Mouse (Mus musculus) frontal cortex, postnatal 10 days (tissue): ENCODE results near the gene Dhx16.
A peak's percentile ranks its signal among the peaks of the same experiment; 100 is the strongest.
"Not testable (repeated sequence)": the region's sequence is repeated elsewhere in the genome, so short reads cannot be mapped to it uniquely, and the experiment has no call there.

Source experiments
- DNase-seq, 2 experiments: peaks; one replicate each; pipeline ENCODE4 v3.0.0; 2022; ENCODE audit warnings: low spot score in 2 of 2, mixed read lengths in 1 of 2

Dhx16 gene

DNA sequence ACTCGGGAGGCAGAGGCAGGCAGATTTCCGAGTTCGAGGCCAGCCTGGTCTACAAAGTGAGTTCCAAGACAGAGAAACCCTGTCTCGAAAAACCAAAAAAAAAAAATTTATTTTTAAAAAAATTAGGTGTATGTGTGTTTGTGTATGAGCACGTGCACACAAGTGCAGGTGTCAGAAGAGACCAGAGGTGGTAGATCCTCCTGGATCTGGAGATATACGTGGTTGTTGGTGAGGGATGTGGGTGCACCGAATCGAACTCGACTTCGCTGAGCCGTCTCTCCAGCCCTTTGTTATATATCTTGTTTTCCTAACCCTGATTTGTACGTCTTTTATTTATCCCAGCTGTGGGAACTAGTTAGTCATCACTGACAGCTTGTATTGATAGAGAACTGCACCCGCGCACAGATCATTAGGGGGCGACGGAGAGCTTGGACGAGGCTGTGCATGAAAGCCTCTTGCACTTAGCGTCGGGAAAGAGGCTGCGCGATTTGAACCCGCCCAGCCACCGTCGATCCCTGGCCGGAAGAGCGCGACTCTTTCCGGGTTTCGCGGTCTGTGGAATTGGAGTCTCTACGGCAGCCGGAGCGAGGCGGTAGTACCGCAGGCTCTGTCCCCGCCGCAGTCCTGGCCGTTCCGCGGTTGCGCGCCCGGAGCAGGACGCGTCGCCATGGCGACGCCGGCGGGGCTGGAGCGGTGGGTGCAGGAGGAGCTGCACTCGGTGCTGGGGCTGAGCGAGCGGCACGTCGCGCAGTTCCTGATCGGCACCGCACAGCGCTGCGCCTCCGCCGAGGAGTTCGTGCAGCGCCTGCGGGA, at the start of gene Dhx16:
Gene Dhx16, plus strand, starts transcription at position 575 of the 813 bp plus-strand sequence.
- DNase-seq = peak; percentile 92 to 95

DNA sequence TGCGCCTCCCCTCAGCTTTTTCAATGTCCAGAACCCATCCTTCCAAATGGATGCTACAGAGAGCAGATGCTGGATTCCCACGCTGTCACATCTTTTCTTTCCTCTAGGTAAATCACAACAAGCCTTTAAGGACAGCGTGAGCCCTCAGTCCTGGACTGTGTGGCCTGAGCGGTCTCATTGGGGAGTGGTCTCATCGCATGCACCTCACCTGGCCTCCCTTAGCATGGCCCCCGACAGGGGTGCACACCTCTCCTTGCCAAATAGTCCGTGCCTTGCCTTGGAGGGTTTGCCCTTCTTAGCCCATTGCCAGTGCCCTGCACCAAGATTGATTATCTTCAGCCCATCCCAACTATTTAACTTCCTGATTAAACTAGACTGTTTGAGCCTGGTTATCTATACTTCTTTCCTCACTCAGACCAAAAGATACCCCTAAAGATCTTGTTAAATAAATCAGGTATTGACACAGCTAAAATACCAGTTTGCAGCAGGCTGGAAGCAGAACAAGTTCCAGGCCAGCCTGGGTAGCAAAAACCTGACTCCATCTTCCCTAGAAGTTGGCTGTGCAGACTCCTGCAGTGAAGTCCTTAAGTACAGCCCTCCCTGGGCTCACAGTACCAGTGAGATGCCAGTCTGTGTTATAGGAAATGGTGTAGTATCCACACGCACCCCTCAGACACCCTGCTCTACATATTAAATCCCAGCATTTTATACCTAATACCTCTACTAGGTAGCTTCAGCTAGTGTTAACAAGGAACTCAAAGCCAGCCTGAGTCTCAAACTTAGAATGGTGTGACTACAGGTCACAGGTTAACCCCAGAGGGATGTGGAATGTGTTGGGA, 47.0 kb upstream of the Dhx16 start:
- no peak for DNase-seq

DNA sequence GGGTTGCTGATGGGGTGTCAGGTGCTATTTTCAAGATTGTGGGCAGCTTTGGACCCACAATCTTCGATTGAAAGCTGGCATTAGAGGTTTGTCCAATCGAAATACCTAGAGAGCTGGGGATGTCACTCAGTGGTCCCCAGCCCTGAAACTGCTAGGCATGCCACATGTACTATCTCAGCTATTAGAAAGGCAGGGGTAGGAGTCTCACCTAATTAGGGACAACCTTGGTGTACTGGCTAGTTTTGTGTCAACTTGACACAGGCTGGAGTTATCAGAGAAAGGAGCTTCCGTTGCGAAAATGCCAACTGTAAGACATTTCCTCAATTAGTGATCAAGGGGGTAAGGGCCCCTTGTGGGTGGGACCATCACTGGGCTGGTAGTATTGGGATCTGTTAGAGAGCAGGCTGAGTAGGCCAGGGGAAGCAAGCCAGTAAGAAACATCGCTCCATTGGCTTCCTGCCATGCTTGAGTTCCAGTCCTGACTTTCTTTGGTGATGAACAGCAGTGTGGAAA, 46.3 kb upstream of the Dhx16 start:
- DNase-seq = no peak

DNA sequence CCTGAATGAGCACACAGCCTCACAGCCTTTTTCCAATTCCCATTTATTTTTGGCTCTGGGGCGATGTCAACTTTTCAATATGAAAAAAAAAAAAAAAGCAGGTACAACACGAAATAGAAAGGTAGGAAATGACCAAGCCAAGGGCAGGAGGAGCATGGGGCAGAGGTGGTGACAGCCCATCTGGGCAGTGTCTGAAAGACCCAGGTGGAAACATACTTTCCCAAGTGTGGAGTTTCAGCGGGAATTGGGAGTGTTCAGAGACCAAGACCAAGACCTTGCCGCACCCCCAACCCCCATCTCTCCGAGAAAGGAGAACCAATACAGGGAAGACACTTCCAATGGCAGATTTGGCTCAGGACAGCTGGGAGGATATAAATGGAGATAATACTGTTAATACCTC, 45.7 kb upstream of the Dhx16 start:
- DNase-seq = no peak

DNA sequence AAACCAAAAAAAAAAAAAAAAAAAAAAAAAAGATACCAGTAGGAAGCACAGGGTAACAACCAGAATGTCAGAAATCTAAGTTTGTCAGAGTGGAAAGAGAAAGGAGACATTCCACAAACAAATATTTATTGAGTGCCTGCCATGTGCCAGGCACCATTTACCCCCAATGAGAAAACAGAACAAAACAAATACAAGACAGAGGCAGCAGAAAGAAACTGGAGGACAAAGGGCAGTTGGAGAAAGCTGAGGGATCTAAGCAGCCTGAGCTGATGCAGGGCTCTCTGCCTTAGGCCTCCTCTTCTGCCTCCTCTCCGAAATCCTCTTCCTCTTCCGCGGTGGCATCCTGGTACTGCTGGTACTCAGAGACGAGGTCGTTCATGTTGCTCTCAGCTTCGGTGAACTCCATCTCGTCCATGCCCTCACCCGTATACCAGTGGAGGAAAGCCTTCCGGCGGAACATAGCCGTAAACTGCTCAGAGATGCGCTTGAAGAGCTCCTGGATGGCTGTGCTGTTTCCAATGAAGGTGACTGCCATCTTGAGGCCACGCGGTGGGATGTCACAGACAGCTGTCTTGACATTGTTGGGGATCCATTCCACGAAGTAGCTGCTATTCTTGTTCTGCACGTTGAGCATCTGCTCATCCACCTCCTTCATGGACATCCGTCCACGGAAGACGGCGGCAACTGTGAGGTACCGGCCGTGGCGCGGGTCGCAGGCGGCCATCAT, 44.8 kb upstream of the Dhx16 start:
- DNase-seq = peak; percentile 37 to 39

DNA sequence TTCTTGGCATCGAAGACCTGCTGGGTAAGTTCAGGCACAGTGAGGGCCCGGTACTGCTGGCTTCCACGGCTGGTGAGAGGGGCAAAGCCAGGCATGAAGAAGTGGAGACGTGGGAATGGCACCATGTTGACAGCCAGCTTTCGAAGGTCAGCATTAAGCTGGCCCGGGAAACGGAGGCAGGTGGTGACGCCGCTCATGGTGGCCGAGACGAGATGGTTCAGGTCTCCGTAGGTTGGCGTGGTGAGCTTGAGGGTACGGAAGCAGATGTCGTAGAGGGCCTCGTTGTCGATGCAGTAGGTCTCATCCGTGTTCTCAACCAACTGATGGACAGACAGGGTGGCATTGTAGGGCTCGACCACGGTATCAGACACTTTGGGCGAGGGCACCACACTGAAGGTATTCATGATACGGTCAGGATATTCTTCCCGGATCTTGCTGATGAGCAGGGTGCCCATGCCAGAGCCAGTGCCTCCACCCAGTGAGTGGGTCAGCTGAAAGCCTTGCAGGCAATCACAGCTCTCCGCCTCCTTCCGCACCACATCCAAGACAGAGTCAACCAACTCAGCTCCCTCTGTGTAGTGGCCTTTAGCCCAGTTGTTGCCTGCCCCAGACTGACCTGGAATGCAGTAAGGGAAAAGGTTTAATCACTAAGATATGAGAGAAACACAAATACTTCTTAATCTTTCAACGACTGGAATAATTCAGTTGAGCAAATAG, 44.0 kb upstream of the Dhx16 start:
- peak in 1 of 2 experiments; percentile 32 for DNase-seq

DNA sequence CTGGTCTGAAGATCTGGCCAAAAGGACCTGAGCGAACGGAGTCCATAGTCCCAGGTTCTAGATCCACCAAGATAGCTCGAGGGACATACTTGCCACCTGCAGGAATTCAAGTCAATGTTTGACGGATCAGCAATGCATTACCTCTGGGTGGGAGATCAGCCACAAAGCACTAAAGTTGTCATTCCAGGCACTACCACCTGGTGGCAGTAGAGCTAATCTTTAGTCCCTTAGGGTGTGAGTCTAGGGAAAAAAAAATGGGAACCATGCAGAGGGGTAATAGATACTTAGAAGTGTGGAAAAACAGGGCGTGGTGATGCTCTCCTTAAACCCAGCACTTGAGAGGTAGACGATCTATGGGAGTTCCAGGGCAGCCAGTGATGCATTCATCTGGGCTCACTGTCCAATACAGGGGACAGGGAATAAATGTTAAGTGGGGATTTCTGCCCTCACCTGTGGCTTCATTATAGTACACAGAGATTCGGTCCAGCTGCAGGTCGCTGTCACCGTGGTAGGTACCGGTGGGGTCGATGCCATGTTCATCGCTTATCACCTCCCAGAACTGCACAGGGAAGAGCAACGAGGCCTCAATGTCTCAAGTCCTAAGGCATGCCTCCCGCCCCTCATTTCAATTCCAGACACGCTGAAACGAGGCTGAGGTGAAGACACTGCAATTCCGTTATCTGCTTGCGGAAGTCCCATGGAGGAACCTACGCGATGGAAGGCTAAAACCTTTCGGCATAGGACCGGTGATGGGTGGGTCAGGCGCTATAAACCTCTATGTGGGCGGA, 43.2 kb upstream of the Dhx16 start:
- DNase-seq = peak; percentile 77 to 85

DNA sequence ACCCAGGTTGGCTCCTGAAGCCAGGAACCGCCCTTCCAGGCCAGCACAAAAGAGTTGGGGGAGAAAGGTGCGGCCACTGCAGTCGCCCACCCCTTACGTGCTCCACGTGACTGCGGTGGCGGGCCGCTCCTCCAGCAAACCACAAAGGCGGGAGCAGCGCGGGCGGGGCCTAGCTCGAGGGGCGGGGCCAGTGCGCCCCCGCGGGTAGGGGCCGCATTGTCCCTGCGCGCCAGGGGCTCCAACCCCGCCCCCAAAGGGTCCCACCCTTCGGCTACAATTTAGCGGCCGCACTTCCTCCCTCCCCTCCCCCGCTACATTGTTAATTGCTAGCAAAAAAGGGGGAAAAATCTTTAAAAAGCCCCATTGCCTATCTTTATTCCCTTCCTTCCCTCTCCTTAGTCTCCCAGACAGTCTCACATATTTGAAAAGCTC, 42.6 kb upstream of the Dhx16 start:
- DNase-seq = peak; percentile 84 to 88

DNA sequence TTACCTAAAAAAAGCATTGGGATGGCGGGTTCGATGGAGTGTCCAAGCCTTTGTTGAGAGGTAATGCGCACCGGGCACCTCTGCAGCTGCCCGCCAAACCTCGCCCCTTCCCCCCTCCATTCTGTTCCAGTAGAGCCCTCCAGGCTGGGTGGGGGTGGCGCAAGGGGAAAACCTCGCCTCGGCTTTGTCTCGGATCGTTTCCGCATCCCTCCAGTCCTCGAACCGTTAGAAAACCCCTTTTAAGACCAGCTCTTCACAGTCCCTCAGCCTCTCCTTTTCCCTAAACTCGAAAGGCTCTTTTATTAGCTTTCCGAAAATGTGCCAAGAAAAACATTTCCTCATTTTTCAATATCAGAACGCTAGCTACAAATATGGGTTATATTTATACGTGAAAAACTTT, 42.1 kb upstream of the Dhx16 start:
- DNase-seq = peak; percentile 52 to 66

DNA sequence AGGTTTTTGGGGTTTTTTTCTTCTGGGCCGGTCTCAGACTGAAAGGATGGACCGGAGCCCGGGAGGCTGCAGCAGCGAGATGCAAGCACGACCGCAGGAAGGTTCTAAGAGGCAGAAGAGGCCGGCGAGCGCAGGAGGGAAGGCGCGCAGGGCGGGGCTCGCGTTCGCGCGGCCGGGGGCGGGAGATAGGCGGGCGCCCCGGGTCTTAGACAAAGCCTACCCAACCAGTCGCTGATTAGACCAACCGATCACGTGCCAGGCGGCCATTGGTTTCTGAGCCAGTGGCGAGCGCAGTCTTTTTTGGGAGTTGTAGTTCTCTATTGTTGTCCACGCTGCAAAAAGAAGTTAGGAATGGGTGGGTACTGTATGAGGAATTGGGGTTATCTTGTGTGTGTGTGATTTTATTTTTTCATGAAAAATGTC, 41.5 kb upstream of the Dhx16 start, which contains the start of gene Tubb5:
Gene Tubb5, minus strand, starts transcription at position 185 of the 423 bp plus-strand sequence.
- DNase-seq = peak; percentile 94 to 96

DNA sequence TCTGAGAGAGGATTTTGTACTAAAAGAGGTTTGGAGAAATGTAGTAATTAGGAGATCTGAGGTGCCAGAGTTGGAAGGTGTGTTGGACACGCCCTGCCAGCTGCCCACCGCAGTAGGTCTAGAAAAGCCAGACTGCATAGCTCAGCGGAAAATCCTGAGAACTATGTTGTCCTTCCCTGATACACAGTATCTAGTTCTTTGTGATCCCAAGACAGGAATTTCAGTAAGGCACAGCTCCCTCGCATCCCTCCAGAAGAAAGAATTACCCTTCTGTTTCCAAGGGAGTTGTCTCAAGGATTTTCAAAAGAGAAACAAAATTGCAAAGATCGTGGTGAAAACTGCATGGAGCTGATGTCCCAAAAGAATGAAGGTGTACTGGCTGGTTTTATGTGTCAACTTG, 41.0 kb upstream of the Dhx16 start:
- no peak for DNase-seq

DNA sequence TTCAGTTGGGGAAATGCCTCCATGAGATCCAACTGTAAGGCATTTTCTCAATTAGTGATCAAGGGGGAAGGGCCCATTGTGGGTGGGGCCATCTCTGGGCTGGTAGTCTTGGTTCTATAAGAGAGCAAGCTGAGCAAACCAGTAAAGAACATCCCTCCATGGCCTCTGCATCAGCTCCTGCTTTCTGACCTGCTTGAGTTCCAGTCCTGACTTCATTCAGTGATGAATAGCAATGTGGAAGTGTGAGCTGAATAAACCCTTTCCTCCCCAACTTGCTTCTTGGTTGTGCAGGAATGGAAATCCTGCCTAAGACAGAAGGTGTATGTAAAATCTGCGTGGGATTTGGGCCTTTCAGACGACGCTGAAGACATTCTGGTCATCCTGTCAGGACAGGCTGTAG, 40.6 kb upstream of the Dhx16 start:
- not testable (repeated sequence) for DNase-seq

DNA sequence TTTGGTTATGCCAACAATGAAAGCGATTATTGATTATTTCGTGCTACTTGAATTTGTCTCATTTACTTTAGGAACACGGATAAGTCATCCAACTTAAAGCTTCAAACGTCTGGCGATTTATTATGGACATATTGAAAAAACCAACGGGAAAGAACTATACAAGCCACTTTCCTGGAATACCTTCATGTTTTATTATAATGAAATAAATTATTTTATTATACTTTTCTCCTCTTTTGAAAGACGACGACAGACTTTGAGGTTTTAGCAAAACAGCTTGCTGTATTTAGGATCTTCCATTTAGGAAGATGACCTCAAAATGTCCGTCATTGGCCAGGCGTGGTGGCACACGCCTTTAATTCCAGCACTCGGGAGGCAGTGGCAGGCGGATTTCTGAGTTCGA, 39.1 kb upstream of the Dhx16 start:
- DNase-seq = no peak

DNA sequence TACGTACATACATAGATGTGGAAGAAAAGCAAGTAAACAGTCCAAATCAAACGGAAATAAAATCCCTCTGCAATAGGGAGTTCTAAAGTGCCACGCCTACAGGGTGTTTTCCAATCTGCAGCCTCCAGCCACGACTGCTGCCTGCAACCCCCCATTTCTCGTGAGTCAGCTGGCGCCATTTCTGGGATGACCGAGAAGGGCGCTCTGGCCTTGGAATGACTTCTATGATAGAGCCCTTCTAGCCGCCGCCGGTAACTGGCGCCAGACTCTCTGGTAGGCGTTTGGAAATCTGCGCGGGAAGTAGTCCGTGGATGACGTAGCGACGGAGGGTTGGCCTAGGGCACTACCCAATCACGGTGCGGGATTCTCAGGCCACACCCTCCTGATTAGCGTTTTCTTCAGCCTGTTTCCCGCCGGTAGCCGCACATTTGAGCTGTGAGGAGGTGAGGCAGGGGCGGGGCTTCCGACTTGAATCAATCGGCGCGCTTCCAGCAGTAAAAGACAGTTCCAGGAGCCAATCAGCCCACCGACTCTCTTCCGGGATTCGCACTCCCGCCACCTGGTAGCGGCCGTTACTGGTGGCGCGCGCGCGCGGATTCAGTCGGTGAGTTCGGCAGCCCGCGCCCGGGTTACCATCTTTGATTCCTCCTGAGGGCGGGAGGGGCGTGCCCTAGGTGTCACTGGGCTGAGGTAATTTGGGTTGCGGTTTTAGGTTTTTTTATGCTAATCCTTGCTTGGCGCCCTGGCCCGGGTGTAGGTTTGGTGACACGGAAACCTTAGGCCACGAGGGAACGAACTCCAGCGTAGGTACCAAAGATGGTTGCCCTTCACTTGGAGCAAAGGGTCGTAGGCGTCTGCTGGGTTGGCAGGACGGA, 38.3 kb upstream of the Dhx16 start, which contains the start of gene Mdc1:
Gene Mdc1, plus strand, starts transcription at position 440 of the 875 bp plus-strand sequence.
- DNase-seq = peak; percentile 99 to 100

DNA sequence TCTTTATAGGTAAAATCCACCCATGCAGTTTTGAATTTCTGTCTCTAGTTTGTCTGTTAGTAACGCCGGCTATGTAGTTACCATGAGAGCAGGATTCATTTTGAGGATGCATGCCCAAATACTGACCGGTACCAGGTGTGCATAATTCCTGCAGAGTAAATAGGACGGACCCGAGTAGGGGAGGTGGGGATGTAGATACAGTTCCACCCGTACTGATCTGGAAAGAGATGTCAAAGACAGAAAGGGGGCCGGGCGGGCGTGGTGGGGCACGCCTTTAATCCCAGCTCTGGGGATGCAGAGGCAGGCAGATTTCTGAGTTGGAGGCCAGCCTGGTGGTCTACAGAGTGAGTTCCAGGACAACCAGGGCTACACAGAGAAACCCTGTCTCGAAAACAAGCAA, 37.6 kb upstream of the Dhx16 start:
- no peak for DNase-seq

DNA sequence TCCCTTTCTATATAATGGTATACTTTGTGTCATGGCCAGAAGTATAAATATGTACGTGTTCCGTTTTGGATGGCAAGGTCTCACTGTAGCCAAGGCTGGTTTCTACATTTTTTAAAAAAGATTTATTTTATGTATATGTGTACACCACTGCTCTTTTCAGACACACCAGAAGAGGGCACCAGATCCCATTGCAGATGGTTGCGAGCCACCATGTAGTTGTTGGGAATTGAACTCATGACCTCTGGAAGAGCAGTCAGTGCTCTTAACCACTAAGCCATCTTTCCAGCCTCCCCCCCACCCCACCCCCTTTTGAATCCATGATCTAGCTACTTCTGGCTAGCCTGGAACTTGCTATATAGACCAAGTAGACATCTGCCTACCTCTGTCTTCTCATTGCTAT, 36.1 kb upstream of the Dhx16 start:
- DNase-seq = no peak

DNA sequence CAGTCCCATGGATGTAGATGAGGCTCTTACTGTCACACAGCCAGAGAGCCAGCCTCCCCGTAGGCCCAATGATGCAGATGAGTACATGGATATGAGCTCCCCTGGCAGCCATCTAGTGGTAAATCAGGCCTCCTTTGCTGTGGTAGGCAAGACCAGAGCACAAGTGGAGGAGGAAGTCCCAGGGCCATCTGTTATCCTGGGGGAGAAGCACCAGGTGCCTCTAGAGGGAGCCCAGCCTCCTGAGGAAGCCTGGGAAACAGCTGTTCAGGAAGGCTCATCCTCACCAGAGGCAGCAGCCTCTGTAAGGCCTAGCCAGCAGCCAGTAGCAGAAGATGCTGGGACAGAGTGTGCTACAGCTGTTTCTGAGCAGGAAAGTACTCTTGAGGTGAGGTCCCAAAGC, 31.5 kb upstream of the Dhx16 start:
- DNase-seq = no peak

DNA sequence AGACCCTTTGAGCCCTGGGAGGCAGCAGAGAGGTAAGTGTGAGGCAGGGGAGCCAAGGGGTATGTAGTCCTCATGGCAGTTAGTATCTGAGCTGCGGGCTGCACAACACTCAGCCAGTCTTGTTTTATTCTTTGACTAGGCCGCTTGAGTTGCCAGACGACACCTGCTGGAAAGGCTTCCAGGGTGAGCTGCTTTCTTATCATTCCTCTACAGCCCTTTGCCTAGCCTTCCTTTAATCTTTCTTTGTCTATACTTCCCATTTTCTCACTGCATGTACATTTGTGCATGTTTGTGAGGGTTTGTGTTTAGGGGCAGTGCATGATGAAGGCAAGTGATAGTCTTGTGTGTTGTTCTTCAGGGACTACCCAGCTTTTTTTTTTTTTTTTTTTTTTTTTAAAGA, 28.6 kb upstream of the Dhx16 start:
- DNase-seq = no peak

DNA sequence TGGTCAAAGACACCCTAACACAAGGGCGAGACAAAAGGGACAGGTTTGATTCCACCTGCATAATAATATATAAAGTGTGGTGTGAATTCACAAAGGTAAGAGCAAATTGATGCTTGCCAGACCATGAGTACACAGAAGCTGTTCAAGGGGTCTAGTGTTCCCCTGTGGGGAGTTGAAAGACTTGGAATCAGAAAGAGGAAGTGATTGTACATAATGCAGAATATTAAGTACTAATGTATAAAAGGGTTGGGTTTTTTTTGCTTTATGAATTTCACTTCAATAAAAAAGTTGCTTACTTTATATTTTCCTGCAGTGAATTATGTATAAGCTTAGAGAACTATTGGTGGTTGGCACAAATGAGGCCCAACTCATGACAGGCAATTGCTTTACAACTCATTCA, 20.2 kb upstream of the Dhx16 start:
- no peak for DNase-seq
